Mouse (Mus musculus) liver, adult (tissue): ENCODE results near the gene Zfp563.

ENCODE experiments used
- GATA4 ChIP-seq: IDR thresholded peaks from 2 replicates; pipeline ENCODE4 v1.6.1; 2014; ENCODE audit warnings: mild to moderate bottlenecking, low read length; ENCODE audit not compliant: insufficient replicate concordance

Gene Zfp563

DNA sequence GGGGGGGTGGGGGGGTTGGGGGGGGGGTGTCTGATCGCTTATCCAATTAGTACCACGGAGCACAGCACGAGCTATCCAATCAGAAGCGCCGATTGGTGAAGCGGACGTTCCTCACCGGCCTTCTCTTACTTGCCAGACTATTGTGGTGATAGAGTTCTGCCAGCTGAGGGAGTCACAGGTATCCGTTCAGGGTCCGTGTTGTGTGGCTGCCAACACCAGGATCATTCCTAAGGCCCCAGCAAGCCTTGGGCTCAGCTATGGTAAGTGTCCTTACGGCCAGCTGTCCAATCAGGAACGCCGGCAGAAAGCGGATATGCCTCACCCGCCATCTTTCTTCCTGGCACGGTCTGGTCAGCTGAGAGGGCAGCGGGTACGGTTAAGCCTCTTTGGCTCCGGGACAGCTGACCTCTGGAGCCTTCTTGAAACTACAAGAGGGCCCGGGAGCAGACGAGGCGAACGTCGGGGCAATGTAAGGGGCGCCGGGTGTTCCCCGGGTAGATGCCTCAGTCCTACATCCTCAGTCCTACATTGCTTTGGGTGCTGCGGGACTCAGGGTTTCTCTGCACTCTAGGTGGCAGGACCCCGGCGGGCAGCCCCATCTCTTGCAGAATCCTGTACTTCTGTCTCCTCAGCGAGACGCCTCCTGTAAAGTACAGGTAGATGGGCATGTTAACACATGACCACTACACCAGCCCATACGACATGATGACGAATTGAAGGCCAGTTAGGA is at the start of gene Zfp563:
TSS of gene Zfp563 (plus strand) at position 91 of the 730 bp plus-strand sequence.
- TF ChIP-seq GATA4 = no peak; the same call in 1 of the 2 replicates

DNA sequence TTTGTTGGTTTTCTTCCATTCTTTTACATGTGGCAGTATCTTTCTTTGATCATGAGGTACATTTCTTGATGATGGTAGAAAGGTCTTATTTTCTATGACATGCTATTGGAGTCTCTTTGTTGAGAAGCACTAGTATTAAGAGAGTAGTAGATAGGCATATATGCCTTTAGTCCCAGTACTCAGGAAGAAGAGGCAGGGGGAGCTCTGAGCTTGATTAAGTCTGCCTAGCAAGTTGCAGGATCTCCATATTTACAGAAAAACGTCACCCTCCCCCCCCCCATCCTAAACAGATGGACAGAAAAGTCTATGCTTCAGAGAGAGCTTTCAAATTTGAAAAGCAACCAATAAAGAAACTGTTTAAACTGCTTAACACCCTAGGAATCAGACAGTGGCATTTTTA is 30.3 kb upstream of the Zfp563 start:
- TF ChIP-seq GATA4 = no peak

DNA sequence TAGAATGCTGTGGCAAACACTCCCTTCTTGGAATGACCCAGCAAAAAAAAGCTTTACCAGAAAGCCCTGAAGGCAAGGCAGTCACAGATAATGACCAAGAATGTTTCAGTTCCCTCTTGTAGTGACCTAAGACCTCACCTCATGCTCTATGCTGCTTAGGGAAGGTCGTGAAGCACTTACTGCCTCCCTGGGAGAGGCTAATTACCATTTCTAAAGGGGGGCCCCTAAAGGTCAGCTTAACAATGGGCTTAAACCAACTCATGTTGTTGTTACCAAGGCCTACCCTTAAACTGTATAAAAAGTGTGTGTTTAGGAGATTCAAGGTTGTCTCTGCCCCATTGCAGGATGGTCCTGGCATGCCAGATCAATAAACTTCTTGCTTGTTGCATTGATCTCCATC is 26.1 kb upstream of the Zfp563 start:
- no peak for TF ChIP-seq GATA4

DNA sequence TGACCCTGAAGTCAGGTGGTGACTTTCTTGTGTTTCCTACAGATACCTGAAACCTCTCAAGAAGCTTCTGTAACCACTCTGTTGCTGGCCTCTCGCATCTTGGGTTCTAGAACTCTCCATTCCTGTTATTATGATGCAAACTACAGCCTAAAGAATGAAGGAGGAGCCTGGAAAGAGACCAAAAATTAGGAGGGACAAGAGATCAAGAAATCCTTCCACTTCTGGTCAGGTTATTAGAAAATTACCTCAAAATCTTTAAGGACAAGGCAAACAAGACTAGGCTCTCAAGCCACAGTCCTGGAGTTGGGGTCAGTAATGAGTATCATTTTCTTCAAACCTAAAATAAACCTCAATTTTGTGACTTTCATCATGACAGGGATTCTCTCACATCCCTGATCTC is 21.2 kb upstream of the Zfp563 start, which contains the start of gene 4921501E09Rik:
TSS of gene 4921501E09Rik (minus strand) at position 101 of the 400 bp plus-strand sequence.
- no peak for TF ChIP-seq GATA4

DNA sequence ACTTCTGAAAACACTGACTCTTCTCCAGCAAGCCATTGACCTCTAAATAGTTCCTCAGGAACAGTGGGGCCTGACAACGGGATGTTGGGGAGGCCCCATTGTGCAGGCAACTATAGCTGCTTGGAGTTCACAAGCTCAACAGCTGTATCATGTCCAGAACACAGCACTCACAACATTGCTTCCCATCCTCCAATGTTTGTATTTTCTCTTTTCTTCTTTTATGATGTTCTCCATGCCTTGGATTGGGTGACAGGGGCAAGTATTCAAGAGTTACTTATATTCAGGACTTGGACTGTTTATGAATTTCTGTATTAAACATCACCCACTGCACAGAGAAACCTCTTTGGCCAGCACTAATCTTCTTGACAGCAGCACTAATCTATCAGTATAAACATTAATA is 2.5 kb downstream of the Zfp563 start:
- TF ChIP-seq GATA4 = no peak

DNA sequence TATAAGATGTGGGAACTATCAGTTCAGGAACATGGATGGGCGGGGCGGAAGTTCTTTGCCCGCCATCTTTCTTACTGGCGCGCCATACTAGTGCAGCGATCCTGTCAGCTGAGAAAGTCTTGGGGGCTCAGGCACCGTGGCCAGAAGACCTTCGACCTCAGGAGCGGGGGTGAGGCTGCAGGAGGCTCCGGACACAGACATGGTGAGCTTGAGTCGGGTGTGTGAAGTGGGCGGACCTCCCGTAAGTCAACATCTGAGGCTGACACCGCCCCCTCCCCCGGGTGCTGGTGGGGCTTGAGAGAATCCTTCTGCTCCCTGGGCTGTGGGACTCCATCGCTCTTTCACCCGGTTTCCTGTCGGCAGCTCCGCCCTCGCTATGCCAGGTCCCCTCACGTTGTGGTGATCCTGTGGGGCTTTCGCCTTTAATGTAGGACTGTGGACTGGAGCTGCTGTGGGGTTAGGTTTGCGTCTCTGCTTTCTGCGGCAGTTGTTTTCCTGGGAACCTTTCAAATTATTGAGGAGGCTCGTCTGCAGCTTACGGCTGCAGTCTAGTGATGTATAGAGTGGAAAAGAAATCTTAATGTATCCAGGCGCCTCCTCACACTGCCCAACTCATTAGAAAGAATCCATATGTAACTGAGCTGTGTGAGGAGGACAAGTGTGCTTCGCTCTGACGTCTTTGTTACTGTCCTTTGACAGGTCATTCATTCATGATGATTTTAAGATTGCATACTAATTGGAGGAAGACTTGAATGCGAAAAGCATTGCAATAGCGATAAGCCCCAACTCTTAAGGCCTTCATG is 3.5 kb downstream of the Zfp563 start:
- TF ChIP-seq GATA4 = no peak; the same call in 1 of the 2 replicates

DNA sequence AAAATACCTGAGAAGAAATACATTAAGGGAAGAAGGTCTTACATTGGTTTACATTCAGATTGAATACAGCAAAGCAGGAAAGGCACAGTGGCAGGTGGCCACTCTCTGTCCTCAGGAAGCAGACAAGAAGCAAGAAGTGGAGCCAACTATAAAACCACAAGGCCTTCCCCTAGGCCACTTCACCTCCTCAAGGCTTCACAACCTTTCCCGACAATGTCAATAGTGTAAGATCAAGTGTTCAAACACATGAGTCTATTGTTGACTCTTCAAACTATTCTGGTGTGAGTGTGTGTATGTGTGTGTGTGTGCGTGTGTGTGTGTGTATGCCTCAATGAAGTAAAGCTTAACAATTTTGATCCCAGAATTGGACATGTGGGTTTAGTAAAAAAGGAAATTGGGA is 8.3 kb downstream of the Zfp563 start:
- TF ChIP-seq GATA4 = no peak

DNA sequence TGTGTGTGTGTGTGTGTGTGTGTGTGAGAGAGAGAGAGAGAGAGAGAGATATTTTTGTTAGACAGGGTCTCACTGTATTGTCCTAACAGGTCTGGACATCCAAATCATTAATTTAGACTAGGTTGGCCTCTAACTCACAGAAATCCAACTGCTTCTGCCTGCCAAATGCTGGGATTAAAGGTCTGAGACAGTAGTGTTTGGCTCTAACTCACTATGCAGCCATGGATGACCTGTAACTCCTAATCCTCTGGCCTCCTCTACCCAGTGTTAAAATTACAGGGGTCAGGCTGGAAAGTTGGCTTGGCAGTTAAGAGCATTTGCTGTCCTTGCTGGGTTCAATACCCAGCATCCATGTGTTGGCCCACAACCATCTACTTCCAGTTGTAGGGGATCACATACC is 35.4 kb downstream of the Zfp563 start:
- no peak for TF ChIP-seq GATA4

DNA sequence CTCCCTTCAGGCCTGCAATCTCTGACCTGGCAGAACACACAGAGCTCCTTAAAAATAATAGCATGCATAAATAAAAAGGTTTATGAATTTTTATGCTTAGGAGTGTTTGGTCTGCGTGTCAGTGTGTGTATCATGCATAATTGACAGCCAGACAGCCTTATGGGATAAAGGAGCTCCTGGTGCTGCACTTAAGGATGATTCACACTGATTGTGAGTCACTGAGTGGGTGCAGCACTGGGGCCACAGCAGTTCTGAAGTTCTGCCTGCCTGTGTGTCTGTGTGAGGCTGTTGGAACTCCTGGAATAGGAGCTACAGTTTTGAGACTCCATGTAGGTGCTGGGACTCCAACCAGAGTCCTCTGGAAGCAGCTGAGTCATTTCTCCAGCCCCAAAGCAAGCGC is 37.1 kb downstream of the Zfp563 start:
- no peak for TF ChIP-seq GATA4

DNA sequence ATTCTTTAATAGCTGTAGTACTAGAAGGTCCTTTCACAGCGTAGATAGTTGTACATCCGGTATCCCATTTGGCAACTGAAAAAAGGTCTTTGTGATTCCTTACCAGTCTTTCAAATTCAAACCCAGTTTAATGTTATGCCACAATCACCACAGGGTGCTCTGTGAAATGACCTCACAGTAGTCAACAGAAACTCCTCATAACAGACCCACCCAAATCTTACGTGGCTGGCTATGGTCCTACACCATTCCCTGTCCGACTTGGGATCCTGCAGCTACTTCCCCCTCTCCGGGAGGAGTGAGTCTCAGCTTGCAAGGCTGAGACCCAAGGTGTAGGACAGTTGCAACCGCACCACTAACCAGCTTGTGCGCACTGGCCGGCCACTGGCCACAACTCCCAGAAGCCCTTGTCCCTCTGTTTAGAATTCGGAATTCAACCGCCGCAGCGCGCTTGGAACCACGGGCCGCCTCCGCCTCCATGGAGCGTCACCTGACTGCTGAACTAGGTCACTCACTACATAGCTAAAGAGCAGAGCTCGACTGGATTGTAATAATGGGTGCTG is 50.2 kb downstream of the Zfp563 start, which contains the start of gene Morc2b:
TSS of gene Morc2b (minus strand) at position 423 of the 560 bp plus-strand sequence.
- TF ChIP-seq GATA4 = no peak
